In genomic region chr3:129476250-129476649, GRCm38 (mm10) we compare ENCODE assay signal across 20 mouse cellular contexts.
"Had no signal": no experiment of that assay in that cellular context is flagged by ENCODE, and none has a peak within 500 bp of the region (broad histone marks: within the 10 kb centered on the region; RNA-seq: fewer than 3 reads in every experiment).

No protein-coding gene starts in this region.

- ATAC-seq: midbrain, embryonic 15.5 days had no signal

- H3K4me1 ChIP-seq: kidney, embryonic 15.5 days; midbrain, embryonic 12.5 days; midbrain, embryonic 15.5 days; neural tube, embryonic 12.5 days; neural tube, embryonic 15.5 days; stomach, embryonic 15.5 days had no signal

- DNase-seq: kidney, adult 11 months; kidney, adult 8-10 months; kidney, postnatal 10 days; kidney, postnatal 36 days; liver, embryonic 13.5 days; lung, adult 2 months; lung, postnatal 14 days; lung, postnatal 4 days; right cerebral cortex, adult 18-20 months; right cerebral cortex, postnatal 14 days; right cerebral cortex, postnatal 4 days; thymus, postnatal 25 days had no signal

- H3K9me3 ChIP-seq: kidney, embryonic 15.5 days; liver, embryonic 13.5 days; midbrain, embryonic 12.5 days; midbrain, embryonic 15.5 days; neural tube, embryonic 12.5 days; neural tube, embryonic 15.5 days; stomach, embryonic 15.5 days had no signal

- H3K36me3 ChIP-seq: kidney, embryonic 15.5 days; liver, embryonic 13.5 days; midbrain, embryonic 12.5 days; midbrain, embryonic 15.5 days; neural tube, embryonic 12.5 days; neural tube, embryonic 15.5 days; stomach, embryonic 15.5 days had no signal

- H3K9ac ChIP-seq: kidney, embryonic 15.5 days; liver, embryonic 13.5 days; midbrain, embryonic 12.5 days; midbrain, embryonic 15.5 days; neural tube, embryonic 12.5 days; neural tube, embryonic 15.5 days; stomach, embryonic 15.5 days had no signal

- H3K4me3 ChIP-seq: kidney, embryonic 15.5 days; layer of hippocampus, adult 2 months; left cerebral cortex, adult 2 months; liver, embryonic 13.5 days; midbrain, embryonic 12.5 days; midbrain, embryonic 15.5 days; neural tube, embryonic 12.5 days; neural tube, embryonic 15.5 days; stomach, embryonic 15.5 days had no signal

- H3K27me3 ChIP-seq: kidney, embryonic 15.5 days; liver, embryonic 13.5 days; midbrain, embryonic 12.5 days; midbrain, embryonic 15.5 days; neural tube, embryonic 12.5 days; neural tube, embryonic 15.5 days; stomach, embryonic 15.5 days had no signal

- H3K4me2 ChIP-seq: kidney, embryonic 15.5 days; liver, embryonic 13.5 days; midbrain, embryonic 12.5 days; midbrain, embryonic 15.5 days; neural tube, embryonic 12.5 days; neural tube, embryonic 15.5 days; stomach, embryonic 15.5 days had no signal

- H3K27ac ChIP-seq: kidney, embryonic 15.5 days; layer of hippocampus, adult 2 months; left cerebral cortex, adult 2 months; liver, embryonic 13.5 days; midbrain, embryonic 12.5 days; midbrain, embryonic 15.5 days; neural tube, embryonic 12.5 days; neural tube, embryonic 15.5 days; stomach, embryonic 15.5 days had no signal
